Mouse (Mus musculus): Measurements from ENCODE around the gene Olfr165. TPM values are rescaled to one million over a fixed set of nuclear protein-coding genes. Genes with fewer than 3 reads are reported as not detected.
A peak's percentile ranks its signal among the peaks of the same experiment; 100 is the strongest.
"Not testable (repeated sequence)": the region's sequence is repeated elsewhere in the genome, so short reads cannot be mapped to it uniquely, and the experiment has no call there.

Olfr165 gene
- total RNA-seq (2014; rRNA removed) (not detected in 2 replicates), polyA plus RNA-seq (2015; fragmentation: Nextera tagmentation; extraction: Ambion mirVana) (not detected in 2 replicates)

DNA sequence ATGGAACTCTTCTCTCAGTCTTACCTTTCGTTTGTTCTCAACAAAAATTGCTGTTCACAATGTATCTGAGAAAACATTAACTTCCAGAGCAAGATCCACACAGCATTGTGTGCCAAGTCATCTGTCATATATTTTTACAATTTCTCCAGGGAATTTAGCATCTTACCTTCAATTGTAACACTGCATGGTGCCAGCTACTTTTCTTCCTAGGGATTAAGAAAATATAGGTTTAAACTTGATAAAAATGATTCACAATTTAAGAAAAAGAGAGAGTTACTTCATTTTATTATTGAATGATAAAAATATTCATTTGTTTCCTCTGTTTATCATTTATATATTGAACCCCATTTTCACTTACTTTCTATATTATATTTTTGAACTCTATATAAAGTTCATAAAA is at the start of gene Olfr165:
Gene Olfr165, minus strand, starts transcription at position 101 of the 400 bp plus-strand sequence.
- H3K9me3 ChIP-seq (ENCODE audit: low read length), result no peaks in the 10 kb centered on the region
- no peak for TF ChIP-seq CTCF (IDR thresholded peaks at IDR 0.05; ENCODE audit: low read depth)
- WGBS, result 54% methylated on average over 1 of the region's 1 CpGs
- ATAC-seq, result no peak
- H3K4me2 ChIP-seq (ENCODE audit: low read depth), result no peak within 1 kb of the TSS
- H3K27ac ChIP-seq (ENCODE audit: low read depth, low read length), result no peak within 1 kb of the TSS
- H3K4me1 ChIP-seq (ENCODE audit: insufficient read depth), result no peaks in the 10 kb centered on the region
- DNase-seq, result no peak
- H3K27me3 ChIP-seq (ENCODE audit: insufficient read depth, low read length), result no peaks in the 10 kb centered on the region
- no peak within 1 kb of the TSS for H3K4me3 ChIP-seq (ENCODE audit: low read depth, low read length)
- no peak within 1 kb of the TSS for H3K9ac ChIP-seq
- no peaks in the 10 kb centered on the region for H3K36me3 ChIP-seq (ENCODE audit: insufficient read depth)

DNA sequence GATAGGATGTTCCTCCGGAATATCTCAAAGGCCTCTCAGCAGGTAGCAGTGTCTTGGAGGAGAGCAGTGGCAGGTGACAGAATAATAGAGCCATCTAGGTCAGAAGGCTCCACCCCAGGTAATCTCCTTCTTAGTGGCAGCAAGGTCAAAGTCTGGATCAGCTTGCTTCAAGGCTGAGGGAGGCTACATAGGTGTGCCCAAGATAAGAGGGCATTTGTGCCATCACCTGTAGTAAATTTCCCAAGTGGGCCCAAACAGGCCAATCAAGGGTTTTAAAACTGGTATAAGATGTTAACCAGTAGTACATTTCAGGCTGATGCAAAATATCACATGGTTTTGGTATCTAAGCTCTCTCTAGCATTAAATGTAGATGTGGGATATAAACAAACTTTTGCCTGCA is 41.4 kb upstream of the Olfr165 start:
- Histone ChIP-seq H3K27me3 (ENCODE audit: insufficient read depth, low read length) (no peaks in the 10 kb centered on the region), H3K9me3 (ENCODE audit: low read length) (0 out of 2 replicates have a peak, but pooled peaks cover 2% of the 10 kb centered on the region), H3K4me2 (ENCODE audit: low read depth) (no peak overlapping the region), H3K9ac (no peak overlapping the region), H3K4me3 (ENCODE audit: low read depth, low read length) (no peak overlapping the region), H3K4me1 (ENCODE audit: insufficient read depth) (no peaks in the 10 kb centered on the region), H3K36me3 (ENCODE audit: insufficient read depth) (no peaks in the 10 kb centered on the region), H3K27ac (ENCODE audit: low read depth, low read length) (no peak overlapping the region)
- 92% methylated on average over 1 of the region's 1 CpGs for WGBS
- ATAC-seq (no peak), DNase-seq (no peak)
- no peak for TF ChIP-seq CTCF (IDR thresholded peaks at IDR 0.05; ENCODE audit: low read depth)

DNA sequence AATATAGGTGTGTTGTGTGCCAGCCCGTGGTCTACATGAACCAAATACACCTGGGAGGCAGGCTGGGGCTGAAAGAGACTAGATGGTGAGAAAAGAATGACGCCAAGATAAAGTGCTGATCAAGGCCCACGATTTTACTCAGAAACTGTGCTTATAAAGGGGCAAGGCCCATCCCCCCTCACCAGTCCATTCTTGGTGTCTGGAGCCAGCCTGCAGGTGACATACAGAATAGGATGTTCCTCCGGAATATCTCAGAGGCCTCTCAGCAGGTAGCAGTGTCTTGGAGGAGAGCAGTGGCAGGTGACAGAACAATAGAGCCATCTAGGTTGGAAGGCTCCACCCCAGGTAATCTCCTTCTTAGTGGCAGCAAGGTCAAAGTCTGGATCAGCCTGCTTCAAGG is 35.8 kb upstream of the Olfr165 start:
- WGBS, result 81% methylated on average over 4 of the region's 4 CpGs
- H3K4me3 ChIP-seq (ENCODE audit: low read depth, low read length); H3K9me3 ChIP-seq (ENCODE audit: low read length); H3K36me3 ChIP-seq (ENCODE audit: insufficient read depth); H3K27me3 ChIP-seq (ENCODE audit: insufficient read depth, low read length); ATAC-seq; H3K4me1 ChIP-seq (ENCODE audit: insufficient read depth); DNase-seq; H3K4me2 ChIP-seq (ENCODE audit: low read depth); H3K27ac ChIP-seq (ENCODE audit: low read depth, low read length); H3K9ac ChIP-seq: not testable (repeated sequence)

DNA sequence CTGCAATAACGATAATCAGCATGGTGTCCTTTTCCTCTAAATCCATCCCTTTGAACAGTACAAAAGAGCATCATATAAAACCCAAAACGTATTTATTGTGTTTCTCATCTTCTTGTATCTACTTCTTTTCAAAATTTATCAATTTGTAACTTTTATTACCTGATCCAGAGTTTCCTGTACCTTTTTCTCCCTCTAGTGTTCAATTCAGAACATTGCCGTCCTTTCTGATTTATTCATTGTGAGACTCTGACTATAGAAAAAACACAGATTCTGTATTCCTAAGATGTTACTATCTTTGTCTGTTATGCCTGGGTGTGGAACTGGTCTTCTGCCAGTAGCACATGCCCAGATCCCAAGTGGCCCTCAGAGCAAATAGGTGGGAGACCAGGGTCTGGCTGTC is 35.0 kb downstream of the Olfr165 start:
- WGBS, result 58% methylated on average over 3 of the region's 3 CpGs
- H3K27me3 ChIP-seq (ENCODE audit: insufficient read depth, low read length), result no peaks in the 10 kb centered on the region

More for the DNA sequence above, 35.0 kb downstream of the Olfr165 start:
- H3K27ac ChIP-seq (ENCODE audit: low read depth, low read length), result no peak overlapping the region
- H3K4me3 ChIP-seq (ENCODE audit: low read depth, low read length), result no peak overlapping the region
- H3K4me1 ChIP-seq (ENCODE audit: insufficient read depth), result no peaks in the 10 kb centered on the region
- no peaks in the 10 kb centered on the region for H3K9me3 ChIP-seq (ENCODE audit: low read length)
- DNase-seq (no peak), ATAC-seq (no peak)
- no peaks in the 10 kb centered on the region for H3K36me3 ChIP-seq (ENCODE audit: insufficient read depth)
- no peak overlapping the region for H3K4me2 ChIP-seq (ENCODE audit: low read depth)
- H3K9ac ChIP-seq, result no peak overlapping the region
- 0 out of 2 replicates have a peak, but pooled peaks have one; percentile 4 for TF ChIP-seq CTCF (IDR thresholded peaks at IDR 0.05; ENCODE audit: low read depth)

Other genes with a start within 250 kb of the Olfr165 start
- not detected in 2 replicates for gene Olfr164, start 109.1 kb downstream of the Olfr165 start, total RNA-seq (2014; rRNA removed)
- not detected in 2 replicates for gene Olfr164, start 109.1 kb downstream of the Olfr165 start, polyA plus RNA-seq (2015; fragmentation: Nextera tagmentation; extraction: Ambion mirVana)
- not detected in 2 replicates for gene Olfr166, start 60.6 kb upstream of the Olfr165 start, total RNA-seq (2014; rRNA removed)
- not detected in 2 replicates for gene Olfr166, start 60.6 kb upstream of the Olfr165 start, polyA plus RNA-seq (2015; fragmentation: Nextera tagmentation; extraction: Ambion mirVana)
- gene Olfr167, start 99.1 kb upstream of the Olfr165 start, total RNA-seq (2014; rRNA removed), result not detected in 2 replicates
- not detected in 2 replicates for gene Olfr167, start 99.1 kb upstream of the Olfr165 start, polyA plus RNA-seq (2015; fragmentation: Nextera tagmentation; extraction: Ambion mirVana)
- not detected in 2 replicates for gene Olfr168, start 112.4 kb upstream of the Olfr165 start, total RNA-seq (2014; rRNA removed)
- not detected in 2 replicates for gene Olfr168, start 112.4 kb upstream of the Olfr165 start, polyA plus RNA-seq (2015; fragmentation: Nextera tagmentation; extraction: Ambion mirVana)
- not detected in 2 replicates for gene Olfr169, start 148.7 kb upstream of the Olfr165 start, total RNA-seq (2014; rRNA removed)
- gene Olfr169, start 148.7 kb upstream of the Olfr165 start, polyA plus RNA-seq (2015; fragmentation: Nextera tagmentation; extraction: Ambion mirVana), result not detected in 2 replicates
- not detected in 2 replicates for gene Olfr170, start 188.7 kb upstream of the Olfr165 start, total RNA-seq (2014; rRNA removed)
- not detected in 2 replicates for gene Olfr170, start 188.7 kb upstream of the Olfr165 start, polyA plus RNA-seq (2015; fragmentation: Nextera tagmentation; extraction: Ambion mirVana)
- gene Olfr171, start 206.8 kb upstream of the Olfr165 start, total RNA-seq (2014; rRNA removed), result not detected in 2 replicates
- gene Olfr171, start 206.8 kb upstream of the Olfr165 start, polyA plus RNA-seq (2015; fragmentation: Nextera tagmentation; extraction: Ambion mirVana), result not detected in 2 replicates